Mouse (Mus musculus) cerebellum, adult 2 months (tissue): ENCODE results near the gene Cldnd2. TPM values are rescaled to one million over a fixed set of nuclear protein-coding genes. Genes with fewer than 3 reads are reported as not detected.
"Not testable (repeated sequence)": the region's sequence is repeated elsewhere in the genome, so short reads cannot be mapped to it uniquely, and the experiment has no call there.

Source experiments
- DNase-seq, 2 experiments: peaks; one replicate each; pipeline ENCODE4 v3.0.0; 2021
- H3K27ac ChIP-seq: fragments of 200-500 bp; 2 replicates; pipeline ENCODE4 v1.5.1; 2012; ENCODE audit warnings: low read length, control low read depth, inconsistent platforms; ENCODE audit not compliant: insufficient read depth
- H3K27me3 ChIP-seq: fragments of 200-500 bp; 2 replicates; pipeline ENCODE4 v1.6.1; 2012; ENCODE audit warnings: inconsistent platforms, mild to moderate bottlenecking, low read length, moderate library complexity; ENCODE audit not compliant: control insufficient read depth, insufficient read depth
- H3K4me1 ChIP-seq: fragments of 200-500 bp; 2 replicates; pipeline ENCODE4 v1.6.1; 2011; ENCODE audit warnings: low read length; ENCODE audit not compliant: control insufficient read depth, insufficient read depth
- H3K4me3 ChIP-seq: fragments of 200-500 bp; replicated peaks from 2 replicates; pipeline ENCODE3; 2011; ENCODE audit warnings: mild to moderate bottlenecking, low read depth, low read length, control low read depth; ENCODE audit not compliant: insufficient read depth
- CTCF ChIP-seq: fragments of 200-500 bp; IDR thresholded peaks from 2 replicates; pipeline ENCODE4 v1.5.1; 2011; ENCODE audit warnings: low read depth, mild to moderate bottlenecking, control low read depth, low read length, moderate library complexity, borderline replicate concordance; ENCODE audit not compliant: insufficient read depth
- POLR2A ChIP-seq: fragments of 200-500 bp; IDR thresholded peaks from 2 replicates; pipeline ENCODE4 v1.6.1; 2011; ENCODE audit warnings: low read length, control low read depth, borderline replicate concordance; ENCODE audit not compliant: insufficient read depth
- WGBS: fragments of 180-500 bp; shearing (Covaris S2); methylation state at CpG from one replicate; pipeline ENCODE4 v1.1.7; 2018; 5-methylcytosine and 5-hydroxymethylcytosine counted together
- polyA plus RNA-seq: library from polyadenylated mRNA; depleted of rRNA; stranded (reverse); fragments of >200 nt; gene quantifications from 2 replicates; pipeline ENCODE4 v1.2.3, GENCODE M21; 2012; rRNA removed

Gene Cldnd2
- not detected in 2 replicates for polyA plus RNA-seq

DNA sequence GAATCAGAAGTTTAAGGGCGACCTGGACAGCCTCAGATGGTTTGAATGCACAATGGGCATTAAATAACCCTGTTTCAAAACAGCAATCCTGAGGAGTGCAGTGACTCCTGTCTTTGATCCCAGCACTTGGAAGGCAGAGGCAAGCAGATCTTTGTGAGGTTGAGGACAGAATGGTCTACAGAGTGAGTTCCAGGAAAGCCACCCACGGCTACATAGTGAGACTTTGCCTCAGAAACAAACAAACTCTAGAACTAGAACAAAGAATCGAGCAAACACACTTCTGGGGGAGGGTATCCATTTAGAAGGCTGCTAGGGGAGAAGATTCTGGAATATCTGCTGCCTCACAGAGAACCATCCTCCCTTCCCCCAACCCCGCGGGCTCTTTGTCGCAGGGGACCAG is at the start of gene Cldnd2:
TSS of gene Cldnd2 (plus strand) at position 301 of the 400 bp plus-strand sequence.
- H3K4me3 ChIP-seq, result no peak within 1 kb of the TSS
- DNase-seq, result no peak
- no peaks in the 10 kb centered on the region for H3K27me3 ChIP-seq
- TF ChIP-seq CTCF (no peak), POLR2A (no peak)
- WGBS, result 81% methylated on average over 6 of the region's 6 CpGs
- H3K4me1 ChIP-seq, result no peaks in the 10 kb centered on the region
- H3K27ac ChIP-seq, result no peak within 1 kb of the TSS

DNA sequence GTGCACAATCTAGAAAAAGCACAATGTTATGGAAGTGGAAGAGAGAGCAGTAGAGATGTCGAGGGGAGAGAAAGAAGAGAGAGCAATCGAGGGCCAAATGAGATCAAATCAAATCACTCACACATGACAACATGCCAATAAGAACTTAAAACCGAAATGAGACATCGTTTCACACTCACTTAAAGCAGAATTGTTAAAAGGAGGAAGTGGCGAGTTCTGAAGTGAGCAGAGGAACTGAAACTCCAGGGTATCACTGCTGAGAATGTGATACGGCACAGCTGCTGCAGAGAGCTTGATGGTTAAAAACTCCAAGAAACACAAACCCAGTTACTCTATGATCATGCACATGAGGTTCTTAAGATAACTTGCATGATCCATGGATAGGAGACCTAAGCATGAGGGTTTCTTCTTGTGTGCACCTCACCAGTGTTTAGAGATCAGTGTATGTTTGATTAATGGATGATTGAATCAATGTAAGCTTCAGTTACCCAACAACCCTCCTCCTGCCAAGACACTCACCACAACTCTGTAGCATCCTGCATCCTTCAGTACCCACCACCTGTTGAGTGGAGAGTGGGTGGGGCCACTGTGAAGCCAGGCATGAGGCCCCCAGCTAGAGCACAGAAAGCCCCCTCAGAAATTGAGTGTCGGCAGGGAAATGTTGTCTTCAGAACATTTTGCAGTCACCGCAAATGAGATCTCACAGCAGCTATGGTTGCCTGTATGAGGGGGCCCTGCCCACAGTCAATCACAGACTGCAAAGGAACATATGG is 48.0 kb upstream of the Cldnd2 start:
- no peak overlapping the region for H3K27ac ChIP-seq
- no peaks in the 10 kb centered on the region for H3K4me1 ChIP-seq
- H3K27me3 ChIP-seq, result no peaks in the 10 kb centered on the region
- 76% methylated on average over 8 of the region's 8 CpGs for WGBS
- no peak for DNase-seq
- TF ChIP-seq POLR2A, result no peak
- TF ChIP-seq CTCF, result no peak
- H3K4me3 ChIP-seq, result no peak overlapping the region

DNA sequence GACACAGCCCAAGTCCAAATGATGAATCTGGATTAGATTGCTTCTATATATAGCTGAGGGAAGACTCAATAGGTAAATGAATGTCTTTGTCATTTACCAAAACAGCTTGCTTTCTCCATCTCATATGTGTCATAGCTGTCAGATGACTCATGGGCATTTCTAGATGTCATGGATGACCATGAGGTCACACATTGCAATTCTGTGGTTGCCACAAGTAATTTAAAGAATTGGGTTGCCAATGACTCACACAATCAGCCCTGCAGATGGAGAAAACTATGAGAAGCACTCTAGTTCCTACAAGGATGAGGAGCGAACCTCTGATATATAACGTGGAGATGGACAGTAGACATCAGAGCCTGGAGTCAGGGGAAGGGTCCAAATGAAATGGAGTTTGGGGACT is 41.1 kb upstream of the Cldnd2 start:
- Histone ChIP-seq H3K4me3 (no peak overlapping the region), H3K27ac (no peak overlapping the region), H3K27me3 (no peaks in the 10 kb centered on the region), H3K4me1 (no peaks in the 10 kb centered on the region)
- TF ChIP-seq CTCF (no peak), POLR2A (no peak)
- WGBS, result 83% methylated on average over 2 of the region's 2 CpGs
- no peak for DNase-seq

DNA sequence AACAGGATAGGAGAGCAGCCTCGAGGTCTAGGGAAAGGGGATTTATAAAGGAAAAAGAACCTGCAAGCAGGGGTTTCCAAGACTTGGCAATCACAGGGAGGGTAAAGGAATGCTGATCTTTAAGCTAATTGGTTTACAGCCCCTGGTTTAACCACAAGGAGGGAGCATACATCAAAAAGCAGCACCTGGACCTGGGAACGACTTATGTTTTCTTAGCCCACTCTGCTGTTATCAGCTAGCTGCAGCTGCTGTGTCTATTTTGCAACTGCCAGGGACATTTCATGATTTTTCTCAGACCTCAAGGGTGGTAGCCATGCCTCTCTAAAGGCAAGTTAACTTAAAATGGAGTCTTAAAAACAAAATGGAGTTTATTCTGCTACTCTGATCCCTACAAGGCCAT is 37.9 kb upstream of the Cldnd2 start:
- H3K4me1 ChIP-seq, result no peaks in the 10 kb centered on the region
- H3K27ac ChIP-seq, result no peak overlapping the region
- H3K4me3 ChIP-seq, result no peak overlapping the region
- 40% methylated on average over 2 of the region's 2 CpGs for WGBS
- no peak for DNase-seq
- H3K27me3 ChIP-seq, result no peaks in the 10 kb centered on the region
- TF ChIP-seq CTCF, result no peak
- no peak for TF ChIP-seq POLR2A

DNA sequence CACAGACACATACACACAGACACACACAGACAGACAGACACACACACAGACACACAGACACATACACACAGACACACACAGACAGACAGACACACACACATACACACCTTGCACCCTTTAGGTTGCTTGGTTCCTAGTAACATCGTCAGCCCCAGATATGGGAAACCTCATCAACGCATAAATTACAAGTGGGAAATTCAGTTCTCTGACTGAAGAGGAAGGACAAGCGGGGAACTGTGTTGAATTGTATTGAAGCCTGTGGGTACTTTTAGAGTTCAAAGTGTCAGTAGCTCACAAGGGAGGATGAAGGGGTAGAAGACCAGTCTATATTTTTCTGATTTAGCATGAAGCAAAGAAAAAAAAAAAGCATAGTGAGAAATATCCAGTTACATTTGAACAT is 33.0 kb upstream of the Cldnd2 start:
- H3K4me3 ChIP-seq, result no peak overlapping the region
- H3K4me1 ChIP-seq, result no peaks in the 10 kb centered on the region
- TF ChIP-seq CTCF, result no peak
- 79% methylated on average over 3 of the region's 3 CpGs for WGBS
- no peak overlapping the region for H3K27ac ChIP-seq
- H3K27me3 ChIP-seq, result no peaks in the 10 kb centered on the region
- no peak for DNase-seq

DNA sequence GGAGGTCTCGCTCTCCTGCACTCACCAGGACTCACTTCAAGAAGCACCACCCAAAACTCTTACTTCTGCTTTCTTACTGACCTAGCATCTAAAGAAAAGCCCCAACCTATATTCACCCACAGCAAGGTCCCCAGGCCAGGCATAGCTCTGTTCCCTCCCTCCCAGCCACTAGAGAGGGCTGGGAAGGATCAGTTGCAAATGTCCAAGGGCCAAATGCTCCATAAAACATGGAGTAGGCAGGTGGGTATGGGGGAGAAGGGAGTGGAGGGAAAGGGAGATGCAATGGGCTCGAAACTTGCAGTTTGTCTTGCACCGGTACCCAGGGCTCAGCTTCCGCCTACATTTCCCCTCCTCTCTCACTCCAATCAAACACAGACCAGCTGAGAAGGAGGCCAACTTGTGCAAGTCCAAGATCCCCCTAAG is 32.4 kb upstream of the Cldnd2 start, which contains the start of gene Siglecg:
TSS of gene Siglecg (plus strand) at position 74 of the 423 bp plus-strand sequence.
- no peak for DNase-seq
- H3K4me1 ChIP-seq, result no peaks in the 10 kb centered on the region
- H3K4me3 ChIP-seq, result no peak within 1 kb of the TSS
- H3K27me3 ChIP-seq, result no peaks in the 10 kb centered on the region
- WGBS, result 77% methylated on average over 4 of the region's 4 CpGs
- TF ChIP-seq POLR2A, result no peak
- no peak for TF ChIP-seq CTCF
- no peak within 1 kb of the TSS for H3K27ac ChIP-seq

DNA sequence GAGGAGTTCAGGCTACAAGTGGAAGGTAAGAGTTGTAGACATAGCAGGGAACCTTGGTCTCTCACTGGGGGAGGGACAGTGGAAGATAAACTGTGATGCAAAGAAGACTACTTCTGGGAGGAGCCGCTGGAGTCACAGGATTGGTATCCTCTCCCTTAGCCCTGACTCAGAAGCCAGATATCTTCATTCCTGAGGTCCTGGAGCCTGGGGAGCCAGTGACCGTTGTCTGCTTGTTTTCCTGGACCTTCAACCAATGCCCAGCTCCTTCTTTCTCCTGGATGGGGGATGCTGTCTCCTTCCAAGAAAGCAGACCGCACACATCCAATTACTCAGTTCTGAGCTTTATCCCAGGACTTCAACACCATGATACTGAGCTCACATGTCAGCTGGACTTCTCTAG is 31.5 kb upstream of the Cldnd2 start:
- 88% methylated on average over 3 of the region's 3 CpGs for WGBS
- DNase-seq, result no peak
- H3K4me1 ChIP-seq, result no peaks in the 10 kb centered on the region
- TF ChIP-seq CTCF (no peak), POLR2A (no peak)
- H3K4me3 ChIP-seq, result no peak overlapping the region
- no peaks in the 10 kb centered on the region for H3K27me3 ChIP-seq
- H3K27ac ChIP-seq, result no peak overlapping the region

DNA sequence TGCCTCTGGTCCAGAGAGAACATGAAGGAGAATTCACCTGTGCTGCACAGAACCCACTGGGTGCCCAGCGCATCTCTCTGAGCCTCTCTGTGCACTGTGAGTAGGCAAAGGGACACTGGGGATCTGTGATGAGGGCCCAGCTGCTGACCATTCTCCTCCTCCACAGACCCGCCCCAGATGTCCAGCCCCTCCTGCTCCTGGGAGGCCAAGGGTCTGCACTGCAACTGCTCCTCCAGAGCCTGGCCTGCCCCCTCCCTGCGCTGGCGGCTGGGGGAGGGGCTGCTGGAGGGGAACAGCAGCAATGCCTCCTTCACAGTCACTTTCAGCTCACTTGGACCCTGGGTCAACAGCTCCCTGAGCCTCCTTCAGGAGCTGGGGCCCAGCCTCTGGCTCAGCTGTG is 28.9 kb upstream of the Cldnd2 start:
- not testable (repeated sequence) for H3K27ac ChIP-seq, H3K27me3 ChIP-seq, DNase-seq, H3K4me1 ChIP-seq, H3K4me3 ChIP-seq
- 29% methylated on average over 4 of the region's 4 CpGs for WGBS

DNA sequence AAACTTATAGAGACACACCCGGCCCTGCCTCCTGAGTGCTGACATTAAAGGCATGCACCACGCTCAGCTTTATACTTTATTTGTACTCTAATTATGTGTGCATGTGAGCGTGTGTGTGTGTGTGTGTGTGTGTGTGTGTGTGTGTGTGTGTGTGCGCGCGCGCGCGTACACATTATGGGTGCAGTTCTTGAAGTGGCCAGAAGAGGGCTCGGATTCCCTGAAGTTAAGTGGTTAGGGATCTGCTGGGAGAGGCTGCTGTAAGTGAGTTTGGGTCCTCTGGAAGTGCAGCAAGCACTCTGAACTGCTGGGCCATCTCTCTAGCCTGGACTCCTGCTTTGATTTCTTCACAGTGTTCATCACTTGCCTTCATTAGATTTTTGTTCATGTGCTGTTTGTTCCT is 23.3 kb upstream of the Cldnd2 start:
- no peak for DNase-seq
- TF ChIP-seq POLR2A (no peak), CTCF (no peak)
- Histone ChIP-seq H3K4me1 (no peaks in the 10 kb centered on the region), H3K27ac (no peak overlapping the region), H3K27me3 (no peaks in the 10 kb centered on the region), H3K4me3 (no peak overlapping the region)
- 87% methylated on average over 10 of the region's 10 CpGs for WGBS
